Mouse (Mus musculus) hindbrain, postnatal 0 days (tissue): ENCODE results near the gene Tsc22d4. TPM values are rescaled to one million over a fixed set of nuclear protein-coding genes. Genes with fewer than 3 reads are reported as not detected.
A peak's percentile ranks its signal among the peaks of the same experiment; 100 is the strongest.

Experiments
- ATAC-seq: fragments of 200-750 bp; cut with Nextera tagmentation; 2 replicates; pipeline ENCODE4 v1.8.0; 2017; ENCODE audit warnings: mild to moderate bottlenecking, moderate TSS enrichment, moderate library complexity
- DNase-seq: peaks from one replicate; pipeline ENCODE4 v3.0.0-alpha.2; 2015; ENCODE audit warnings: low spot score
- H3K27ac ChIP-seq: fragments of 300-500 bp; sonication (generic); 2 replicates; pipeline ENCODE4 v1.5.1; 2014; ENCODE audit warnings: mild to moderate bottlenecking
- H3K27me3 ChIP-seq: fragments of 300-500 bp; sonication (generic); 2 replicates; pipeline ENCODE4 v1.6.1; 2014; ENCODE audit warnings: low read length, mixed read lengths; ENCODE audit not compliant: insufficient read depth
- H3K36me3 ChIP-seq: fragments of 300-500 bp; sonication (generic); 2 replicates; pipeline ENCODE4 v1.6.1; 2014; ENCODE audit warnings: low read length, mixed read lengths; ENCODE audit not compliant: insufficient read depth
- H3K4me1 ChIP-seq: fragments of 300-500 bp; sonication (generic); 2 replicates; pipeline ENCODE4 v1.6.1; 2014; ENCODE audit warnings: antibody characterized with exemption, low read length, mixed read lengths; ENCODE audit not compliant: insufficient read depth
- H3K4me2 ChIP-seq: fragments of 300-500 bp; sonication (generic); 2 replicates; pipeline ENCODE4 v1.6.1; 2014; ENCODE audit warnings: low read depth, mild to moderate bottlenecking, low read length, moderate library complexity, mixed read lengths
- H3K4me3 ChIP-seq: fragments of 300-500 bp; sonication (generic); 2 replicates; pipeline ENCODE4 v1.5.1; 2014; ENCODE audit warnings: low read length
- H3K9ac ChIP-seq: fragments of 300-500 bp; sonication (generic); replicated peaks from 2 replicates; pipeline ENCODE4 v1.6.1; 2014; ENCODE audit warnings: mild to moderate bottlenecking, low read length, moderate library complexity, mixed read lengths
- H3K9me3 ChIP-seq: fragments of 300-500 bp; sonication (generic); 2 replicates; pipeline ENCODE4 v1.6.1; 2016; ENCODE audit warnings: low read length, mixed read lengths
- CTCF ChIP-seq: IDR thresholded peaks from 2 replicates; pipeline ENCODE4 v1.5.1; 2016; ENCODE audit warnings: antibody characterized with exemption, control low read depth, low read depth
- WGBS: fragments of 180-500 bp; shearing (Covaris S2); extraction: QIAGEN DNeasy Blood & Tissue Kit; methylation state at CpG from one replicate; pipeline ENCODE4 v1.1.7; 2014; 5-methylcytosine and 5-hydroxymethylcytosine counted together
- polyA plus RNA-seq: library from polyadenylated mRNA; unstranded; fragments of >200 nt; fragmentation: Nextera tagmentation; extraction: Ambion mirVana; gene quantifications from 2 replicates; pipeline ENCODE4 v1.2.1, GENCODE M21; 2015
- total RNA-seq: library from RNA; depleted of rRNA; stranded (reverse); fragments of >200 nt; gene quantifications from 2 replicates; pipeline ENCODE4 v1.2.3, GENCODE M21; 2014

Gene Tsc22d4
- total and polyA plus RNA-seq, 2 experiments from 2014 or later = 251 to 444 TPM

DNA sequence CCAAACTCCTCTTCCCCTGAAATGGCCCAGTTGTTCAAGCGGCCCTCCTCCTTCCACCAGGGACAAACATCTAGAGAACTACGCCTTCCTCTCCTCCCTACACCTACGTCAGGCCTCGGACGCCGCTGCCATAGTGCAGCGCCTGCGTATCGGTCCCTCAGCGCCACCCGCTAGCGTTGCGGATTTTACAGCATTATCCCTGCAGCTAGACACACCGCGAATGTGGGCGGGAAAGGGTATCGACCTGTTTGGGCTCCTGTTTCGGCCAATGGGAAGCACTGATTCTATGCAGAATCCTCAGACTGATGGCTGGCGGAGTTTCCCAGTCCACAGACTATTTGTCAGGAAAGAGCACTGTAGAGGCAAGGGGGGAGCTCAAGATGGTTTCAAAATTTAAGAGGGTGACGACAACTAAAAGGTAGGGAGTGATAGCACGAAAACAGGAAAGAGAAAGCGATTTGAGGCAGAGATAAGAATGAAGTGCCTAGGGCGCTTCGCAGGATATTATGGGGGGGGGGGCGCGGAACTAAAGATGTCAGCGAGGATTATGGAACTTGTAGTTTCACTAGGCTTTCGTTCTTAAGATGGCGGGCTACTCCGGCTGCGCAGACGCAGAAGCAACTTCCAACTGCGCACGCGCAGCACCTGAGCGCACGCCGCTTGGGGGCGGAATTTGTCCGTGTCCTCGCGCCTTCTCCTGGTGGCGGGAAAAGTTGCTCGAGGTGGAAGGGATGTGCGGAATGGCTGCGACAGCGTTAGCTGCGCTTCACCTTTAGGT is 41.8 kb downstream of the Tsc22d4 start, which contains the start of the genes Mepce and Zcwpw1:
Mepce (minus strand) TSS at position 505 of the 778 bp plus-strand sequence.
Zcwpw1 (plus strand) TSS at position 648 of the 778 bp plus-strand sequence.
- Histone ChIP-seq H3K27me3 (no peaks in the 10 kb centered on the region), H3K27ac (peak within 1 kb of the TSS; percentile 98), H3K4me2 (peak within 1 kb of the TSS; percentile 87), H3K4me1 (peaks cover 22% of the 10 kb centered on the region), H3K36me3 (peaks cover 9% of the 10 kb centered on the region; the same call in 1 of the 2 replicates), H3K9ac (peak within 1 kb of the TSS; percentile 93), H3K4me3 (peak within 1 kb of the TSS; percentile 80), H3K9me3 (no peaks in the 10 kb centered on the region)
- under 1% methylated on average over 48 of the region's 48 CpGs for WGBS
- peak; percentile 91 for TF ChIP-seq CTCF
- DNase-seq (peak; percentile 98), ATAC-seq (peak; percentile 70)

DNA sequence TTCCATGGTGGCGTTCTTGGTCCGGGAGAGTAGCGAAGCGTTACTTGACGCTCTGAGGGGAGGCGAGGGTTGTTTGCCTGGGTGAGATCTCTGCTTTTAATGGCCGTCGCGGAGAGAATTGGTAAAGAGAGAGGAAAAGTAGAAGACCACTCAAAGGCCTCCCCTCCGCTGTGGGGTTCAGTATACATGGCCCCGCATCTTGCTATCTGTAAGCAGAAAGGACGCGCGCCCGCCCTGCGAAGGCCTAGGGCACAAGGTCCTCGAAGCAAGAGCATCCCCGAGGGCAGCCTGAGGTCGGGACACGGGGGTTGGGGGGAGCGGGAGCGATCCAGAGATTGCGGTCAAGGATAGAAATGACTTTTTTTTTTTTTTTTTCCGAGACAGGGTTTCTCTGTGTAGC is 42.6 kb downstream of the Tsc22d4 start:
- no peak for DNase-seq
- no peaks in the 10 kb centered on the region for H3K9me3 ChIP-seq

DNA sequence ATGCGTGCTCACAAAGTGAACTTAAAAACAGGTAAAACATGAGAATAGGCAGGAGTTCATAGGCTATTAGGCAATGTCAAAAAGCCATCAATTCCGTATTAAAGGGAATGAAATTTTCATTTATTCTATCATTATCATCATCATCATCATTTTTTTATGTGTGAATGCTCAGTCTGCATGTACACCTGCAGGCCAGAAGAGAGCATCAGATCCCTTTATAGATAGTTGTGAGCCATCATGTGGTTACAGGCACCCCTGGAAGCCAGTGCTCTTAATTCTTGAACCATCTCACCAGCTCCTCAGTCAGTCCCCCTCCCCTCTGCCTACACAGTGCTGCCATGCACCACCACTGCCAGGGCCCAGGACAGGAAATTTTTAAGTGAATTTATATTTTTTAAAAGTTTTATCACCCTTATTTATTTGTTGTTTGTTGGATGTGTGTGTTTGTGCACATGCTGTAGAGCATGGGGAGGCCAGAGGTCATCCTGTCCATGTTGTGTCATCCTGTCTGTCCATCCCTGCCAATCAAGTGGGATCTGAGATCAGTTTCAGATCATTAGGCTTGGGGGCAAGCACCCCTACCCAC is 43.5 kb downstream of the Tsc22d4 start:
- Histone ChIP-seq H3K9me3 (no peaks in the 10 kb centered on the region), H3K4me1 (peaks cover 13% of the 10 kb centered on the region), H3K9ac (no peak overlapping the region), H3K27me3 (no peaks in the 10 kb centered on the region), H3K36me3 (no peaks in the 10 kb centered on the region), H3K27ac (no peak overlapping the region), H3K4me3 (no peak overlapping the region), H3K4me2 (no peak overlapping the region)
- peak; percentile 17 for TF ChIP-seq CTCF
- ATAC-seq (no peak), DNase-seq (no peak)
- 94% methylated on average over 2 of the region's 2 CpGs for WGBS

More for the DNA sequence above, 42.6 kb downstream of the Tsc22d4 start:
- no peaks in the 10 kb centered on the region for H3K27me3 ChIP-seq
- no peak overlapping the region for H3K27ac ChIP-seq
- H3K4me2 ChIP-seq = peak overlapping the region; percentile 87
- peaks cover 21% of the 10 kb centered on the region for H3K4me1 ChIP-seq
- WGBS = 71% methylated on average over 24 of the region's 24 CpGs
- H3K36me3 ChIP-seq = peaks cover under 1% of the 10 kb centered on the region; the same call in 1 of the 2 replicates
- H3K4me3 ChIP-seq = peak overlapping the region; percentile 80
- no peak overlapping the region for H3K9ac ChIP-seq
- ATAC-seq = no peak
- TF ChIP-seq CTCF = no peak

DNA sequence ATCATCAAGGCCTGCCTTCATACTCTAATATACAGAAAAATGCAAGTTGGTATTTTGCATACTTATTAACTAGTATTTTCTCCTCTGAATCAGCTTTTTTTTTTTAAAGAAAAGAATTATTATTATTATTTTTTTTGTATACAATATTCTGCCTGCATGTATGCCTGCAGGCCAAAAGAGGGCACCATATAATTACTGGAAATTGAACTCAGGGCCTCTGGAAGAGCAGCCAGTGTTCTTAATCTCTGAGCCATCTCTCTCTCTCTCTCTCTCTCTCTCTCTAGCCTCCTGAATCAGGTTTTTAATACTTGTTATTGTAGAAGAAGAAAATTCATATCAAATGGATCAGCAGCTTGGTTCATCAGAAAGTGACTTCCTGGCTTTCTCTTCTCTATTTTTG is 46.0 kb downstream of the Tsc22d4 start:
- no peak overlapping the region for H3K9ac ChIP-seq
- no peaks in the 10 kb centered on the region for H3K9me3 ChIP-seq
- no peak overlapping the region for H3K4me2 ChIP-seq
- H3K4me3 ChIP-seq = no peak overlapping the region
- H3K27me3 ChIP-seq = no peaks in the 10 kb centered on the region
- peak; percentile 36; the same call in 1 of the 2 replicates for TF ChIP-seq CTCF
- DNase-seq (no peak), ATAC-seq (no peak)
- no peaks in the 10 kb centered on the region for H3K36me3 ChIP-seq
- H3K4me1 ChIP-seq = no peaks in the 10 kb centered on the region
- H3K27ac ChIP-seq = no peak overlapping the region

DNA sequence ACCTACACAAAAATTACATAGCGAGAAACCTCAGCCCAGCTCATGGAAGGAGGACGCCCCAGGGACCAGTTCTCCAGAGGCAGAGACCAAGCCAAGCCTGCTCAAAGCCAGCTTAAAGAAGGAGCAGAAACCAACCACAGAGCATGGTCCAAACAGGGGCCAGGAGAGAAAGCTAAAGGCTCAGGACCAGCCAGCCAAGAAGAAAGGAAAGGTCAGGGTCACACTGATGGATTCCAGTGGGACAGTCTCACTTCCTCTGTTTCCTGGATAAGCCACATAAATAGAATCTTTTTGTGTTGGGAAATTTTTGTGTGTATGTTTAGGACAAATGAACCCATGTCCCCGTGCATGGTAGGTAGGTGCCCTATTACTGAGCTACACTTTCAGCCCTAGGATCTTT is 51.1 kb downstream of the Tsc22d4 start:
- Histone ChIP-seq H3K36me3 (no peaks in the 10 kb centered on the region), H3K27me3 (no peaks in the 10 kb centered on the region), H3K9ac (no peak overlapping the region), H3K9me3 (no peaks in the 10 kb centered on the region), H3K27ac (no peak overlapping the region), H3K4me1 (no peaks in the 10 kb centered on the region), H3K4me3 (no peak overlapping the region), H3K4me2 (no peak overlapping the region)
- no peak for TF ChIP-seq CTCF
- DNase-seq (no peak), ATAC-seq (no peak)
- WGBS = 82% methylated on average over 3 of the region's 3 CpGs

DNA sequence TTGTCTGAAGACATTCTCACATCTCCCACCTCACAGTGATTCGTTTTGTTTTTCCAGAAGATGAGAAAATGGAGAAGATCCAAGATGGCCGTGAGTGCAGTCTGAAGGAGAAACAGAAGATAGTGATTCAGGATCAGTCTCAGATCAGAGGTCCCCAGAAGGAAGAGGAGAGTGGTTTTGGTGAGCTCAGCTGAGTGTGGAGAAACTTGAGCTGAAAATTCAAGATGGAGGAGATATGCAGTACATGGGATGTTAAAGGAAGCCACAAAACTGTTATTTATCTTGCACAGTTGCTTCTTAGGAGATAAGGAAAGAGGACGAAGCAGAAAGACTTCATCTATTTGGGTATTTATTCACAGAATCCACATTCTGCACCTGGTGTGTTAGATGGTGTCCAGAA is 55.4 kb downstream of the Tsc22d4 start:
- Histone ChIP-seq H3K36me3 (no peaks in the 10 kb centered on the region), H3K9me3 (no peaks in the 10 kb centered on the region), H3K4me3 (no peak overlapping the region), H3K27ac (no peak overlapping the region), H3K9ac (no peak overlapping the region), H3K4me2 (no peak overlapping the region), H3K27me3 (no peaks in the 10 kb centered on the region), H3K4me1 (no peaks in the 10 kb centered on the region)
- ATAC-seq (no peak), DNase-seq (no peak)
- TF ChIP-seq CTCF = no peak
- 90% methylated on average over 3 of the region's 3 CpGs for WGBS

DNA sequence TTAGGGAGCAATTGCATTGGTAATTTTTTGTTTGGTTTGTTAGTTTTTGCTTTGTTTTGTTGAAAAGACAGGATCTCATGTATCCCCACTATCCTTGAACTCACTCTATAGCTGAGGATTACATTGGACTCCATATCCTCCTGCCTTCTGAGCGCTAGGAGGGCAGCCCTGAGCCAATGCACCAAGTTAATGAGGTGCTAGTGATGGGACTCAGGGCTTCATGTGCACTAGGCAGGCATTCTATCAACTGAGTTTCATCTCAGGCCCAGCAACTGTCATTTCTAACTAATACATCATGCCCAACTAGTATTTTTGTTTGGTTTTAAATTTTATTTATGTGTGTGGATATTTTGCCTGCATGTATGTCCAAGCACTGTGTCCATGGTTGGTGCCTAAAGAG is 60.6 kb downstream of the Tsc22d4 start:
- 86% methylated on average over 1 of the region's 1 CpGs for WGBS
- H3K9ac ChIP-seq = no peak overlapping the region
- no peaks in the 10 kb centered on the region for H3K36me3 ChIP-seq
- no peak overlapping the region for H3K4me3 ChIP-seq
- H3K9me3 ChIP-seq = no peaks in the 10 kb centered on the region
- no peak for DNase-seq
- ATAC-seq = no peak
- no peak overlapping the region for H3K27ac ChIP-seq
- no peaks in the 10 kb centered on the region for H3K4me1 ChIP-seq
- TF ChIP-seq CTCF = no peak
- no peak overlapping the region for H3K4me2 ChIP-seq
- H3K27me3 ChIP-seq = no peaks in the 10 kb centered on the region
